In the genomic region with DNA sequence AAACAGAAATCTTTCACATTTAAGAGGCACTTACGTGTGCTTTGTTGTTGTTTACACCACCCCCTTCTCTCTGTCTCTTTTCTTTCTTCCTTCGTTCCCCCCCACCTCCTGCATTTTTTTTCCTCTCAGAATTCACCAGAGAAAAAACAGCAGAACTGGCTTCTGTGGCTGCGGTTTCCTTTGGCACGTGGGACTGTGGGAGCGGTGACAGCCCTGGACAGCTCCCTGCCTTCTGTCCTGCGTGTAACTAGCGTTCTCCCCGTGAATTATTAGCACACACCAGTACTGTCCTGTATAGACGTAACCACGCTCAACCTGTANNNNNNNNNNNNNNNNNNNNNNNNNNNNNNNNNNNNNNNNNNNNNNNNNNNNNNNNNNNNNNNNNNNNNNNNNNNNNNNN, we compare ENCODE assay signal across 9 mouse cellular contexts.
DNase-seq lines count a peak whose midpoint lies in the region; ATAC-seq and TF ChIP-seq lines count a peak whose summit lies in the region.
"Had no signal": no experiment of that assay in that cellular context is flagged by ENCODE, and none has a peak within 500 bp of the region (broad histone marks: within the 10 kb centered on the region; RNA-seq: fewer than 3 reads in every experiment).

No protein-coding gene starts in this region.

- no peak for ATAC-seq in lung, embryonic 16.5 days (ENCODE audit: low read depth)
- ATAC-seq in megakaryocyte progenitor cell, adult 5-6 weeks (replicated peaks; ENCODE audit: poor library complexity), result peak; percentile 85
- ATAC-seq in liver, postnatal 0 days, result no peak

- no peak overlapping the region for H3K9ac ChIP-seq in lung, embryonic 16.5 days (ENCODE audit: low read length)
- H3K9ac ChIP-seq in liver, postnatal 0 days (replicated peaks), result no peak overlapping the region

- peak overlapping the region; percentile 9; the same call in 1 of the 2 replicates for H3K4me2 ChIP-seq in lung, embryonic 16.5 days (ENCODE audit: low read depth, low read length)
- no peak overlapping the region for H3K4me2 ChIP-seq in liver, postnatal 0 days (ENCODE audit: low read depth, low read length)

- H3K9me3 ChIP-seq in lung, embryonic 16.5 days (ENCODE audit: control insufficient read depth, low read length), result no peaks in the 10 kb centered on the region
- H3K9me3 ChIP-seq in liver, postnatal 0 days (ENCODE audit: low read length), result no peaks in the 10 kb centered on the region

- intact Hi-C loops in gastrocnemius, postnatal 14 days (cut with DNase I; ENCODE audit: low total_unique reads), result no loop called here

- no peaks in the 10 kb centered on the region for H3K27me3 ChIP-seq in lung, embryonic 16.5 days (ENCODE audit: control insufficient read depth, insufficient read depth, low read depth, low read length)
- no peaks in the 10 kb centered on the region for H3K27me3 ChIP-seq in liver, postnatal 0 days (ENCODE audit: insufficient read depth, low read length)

- no peak overlapping the region for H3K4me3 ChIP-seq in lung, embryonic 16.5 days (ENCODE audit: low read length)
- no peak overlapping the region for H3K4me3 ChIP-seq in liver, postnatal 0 days (ENCODE audit: low read depth, low read length)

- H3K4me1 ChIP-seq in lung, embryonic 16.5 days (replicated peaks; ENCODE audit: control insufficient read depth, insufficient read depth, low read length), result no peaks in the 10 kb centered on the region
- H3K4me1 ChIP-seq in liver, postnatal 0 days (ENCODE audit: insufficient read depth), result no peaks in the 10 kb centered on the region

- DNase-seq in embryo, embryonic 11 days, result peak; percentile 11
- no peak for DNase-seq in embryo, embryonic 10 days (ENCODE audit: low spot score)
- no peak for DNase-seq in lung, postnatal 4 days
- DNase-seq in gastrocnemius, postnatal 14 days, result peak; percentile 29
- no peak for DNase-seq in liver, postnatal 0 days
- DNase-seq in yolk sac, embryonic 10.5 days (ENCODE audit: low spot score), result no peak

- H3K27ac ChIP-seq in lung, embryonic 16.5 days (ENCODE audit: low read length), result no peak overlapping the region
- no peak overlapping the region for H3K27ac ChIP-seq in liver, postnatal 0 days (ENCODE audit: low read depth)
- H3K27ac ChIP-seq: macrophage had no signal

- H3K36me3 ChIP-seq in lung, embryonic 16.5 days (ENCODE audit: control insufficient read depth, insufficient read depth, low read length), result no peaks in the 10 kb centered on the region
- no peaks in the 10 kb centered on the region for H3K36me3 ChIP-seq in liver, postnatal 0 days (replicated peaks; ENCODE audit: insufficient read depth, low read length)

- TF ChIP-seq EP300 in liver, postnatal 0 days (IDR thresholded peaks at IDR 0.05; ENCODE audit: low read depth), result no peak

- no peak for TF ChIP-seq CTCF in liver, postnatal 0 days (IDR thresholded peaks at IDR 0.05; ENCODE audit: low read depth)

- 26% methylated on average over 10 of the region's 10 CpGs for WGBS in lung, embryonic 16.5 days
- WGBS in liver, postnatal 0 days (ENCODE audit: insufficient replicate concordance), result 30% methylated on average over 10 of the region's 10 CpGs

Comparison
In these comparisons a context has a peak if more than half of its experiments do, and no peak if none do; other contexts are left out.
1. DNase-seq: peak in embryo, embryonic 11 days (single experiment) and gastrocnemius, postnatal 14 days (single experiment); none in embryo, embryonic 10 days (single experiment), lung, postnatal 4 days (0 of 2), liver, postnatal 0 days (single experiment) and yolk sac, embryonic 10.5 days (single experiment).